Mouse (Mus musculus) kidney, postnatal 0 days (tissue): ENCODE measurements at regions not wholly inside any gene's neighbourhood (a gene's known extent, or its start where the extent isn't known, plus 50 kb on each side); places are given as distances from the start of the nearest gene placed in this dataset.

ENCODE experiments used
- ATAC-seq: fragments of 200-750 bp; cut with Nextera tagmentation; replicated peaks from 2 replicates; pipeline ENCODE4 v1.8.0; 2017; ENCODE audit warnings: low read depth, moderate number of reproducible peaks, moderate TSS enrichment, moderate library complexity; ENCODE audit not compliant: low FRiP score
- DNase-seq: peaks from one replicate; pipeline ENCODE4 v3.0.0-alpha.2; 2016; ENCODE audit warnings: low spot score
- H3K27ac ChIP-seq: fragments of 300-500 bp; sonication (generic); 2 replicates; pipeline ENCODE4 v1.5.1; 2014; ENCODE audit warnings: mild to moderate bottlenecking
- H3K27me3 ChIP-seq: fragments of 300-500 bp; sonication (generic); 2 replicates; pipeline ENCODE4 v1.6.1; 2014; ENCODE audit warnings: low read length, mixed read lengths; ENCODE audit not compliant: insufficient read depth
- H3K36me3 ChIP-seq: fragments of 300-500 bp; sonication (generic); 2 replicates; pipeline ENCODE4 v1.6.1; 2014; ENCODE audit warnings: low read length, mixed read lengths; ENCODE audit not compliant: insufficient read depth
- H3K4me1 ChIP-seq: fragments of 300-500 bp; sonication (generic); replicated peaks from 2 replicates; pipeline ENCODE4 v1.6.1; 2014; ENCODE audit warnings: antibody characterized with exemption, low read length, mixed read lengths; ENCODE audit not compliant: insufficient read depth
- H3K4me2 ChIP-seq: fragments of 300-500 bp; sonication (generic); 2 replicates; pipeline ENCODE4 v1.6.1; 2014; ENCODE audit warnings: mild to moderate bottlenecking, low read length, moderate library complexity, mixed read lengths
- H3K4me3 ChIP-seq: fragments of 300-500 bp; sonication (generic); replicated peaks from 2 replicates; pipeline ENCODE4 v1.5.1; 2014; ENCODE audit warnings: low read depth, low read length
- H3K9ac ChIP-seq: fragments of 300-500 bp; sonication (generic); 2 replicates; pipeline ENCODE4 v1.6.1; 2014; ENCODE audit warnings: low read depth, low read length
- H3K9me3 ChIP-seq: fragments of 300-500 bp; sonication (generic); replicated peaks from 2 replicates; pipeline ENCODE4 v1.6.1; 2016; ENCODE audit warnings: low read length, inconsistent platforms, mixed read lengths
- CTCF ChIP-seq: IDR thresholded peaks from 2 replicates; pipeline ENCODE4 v1.5.1; 2016; ENCODE audit warnings: antibody characterized with exemption, low read depth, mild to moderate bottlenecking, moderate library complexity
- WGBS: fragments of 180-500 bp; shearing (Covaris S2); extraction: QIAGEN DNeasy Blood & Tissue Kit; methylation state at CpG from one replicate; pipeline ENCODE4 v1.1.7; 2014; 5-methylcytosine and 5-hydroxymethylcytosine counted together

GRCm38 (mm10) chr6:112542692-112543091, 52.9 kb upstream of the Oxtr start:
- no peaks in the 10 kb centered on the region for H3K27me3 ChIP-seq
- H3K4me3 ChIP-seq, result no peak overlapping the region
- H3K4me2 ChIP-seq, result no peak overlapping the region
- no peaks in the 10 kb centered on the region for H3K9me3 ChIP-seq
- no peak for TF ChIP-seq CTCF
- ATAC-seq, result no peak
- 91% methylated on average over 2 of the region's 2 CpGs for WGBS
- H3K36me3 ChIP-seq, result no peaks in the 10 kb centered on the region
- no peaks in the 10 kb centered on the region for H3K4me1 ChIP-seq
- no peak overlapping the region for H3K27ac ChIP-seq
- H3K9ac ChIP-seq, result no peak overlapping the region
- no peak for DNase-seq
